Mouse (Mus musculus) embryonic facial prominence, embryonic 11.5 days (tissue): ENCODE measurements around the gene Rhox9. TPM values are rescaled to one million over a fixed set of nuclear protein-coding genes. Genes with fewer than 3 reads are reported as not detected.
"Not testable (repeated sequence)": the region's sequence is repeated elsewhere in the genome, so short reads cannot be mapped to it uniquely, and the experiment has no call there.

Experiments used
- ATAC-seq: fragments of 200-750 bp; cut with Nextera tagmentation; replicated peaks from 2 replicates; pipeline ENCODE4 v1.8.0; 2017; ENCODE audit warnings: low read depth; ENCODE audit not compliant: insufficient number of reproducible peaks, low FRiP score, low TSS enrichment
- DNase-seq: peaks from one replicate; pipeline ENCODE4 v3.0.0-alpha.2; 2015; ENCODE audit warnings: low spot score
- H3K27ac ChIP-seq: fragments of 300-500 bp; sonication (generic); replicated peaks from 2 replicates; pipeline ENCODE4 v1.5.1; 2014; ENCODE audit warnings: mild to moderate bottlenecking, low read depth, low read length, control low read depth
- H3K27me3 ChIP-seq: fragments of 300-500 bp; sonication (generic); 2 replicates; pipeline ENCODE4 v1.6.1; 2014; ENCODE audit warnings: mild to moderate bottlenecking, low read length, moderate library complexity, mixed read lengths; ENCODE audit not compliant: control insufficient read depth, insufficient read depth
- H3K36me3 ChIP-seq: fragments of 300-500 bp; sonication (generic); replicated peaks from 2 replicates; pipeline ENCODE4 v1.6.1; 2014; ENCODE audit warnings: low read depth, mild to moderate bottlenecking, low read length, moderate library complexity, mixed read lengths; ENCODE audit not compliant: control insufficient read depth, insufficient read depth
- H3K4me1 ChIP-seq: fragments of 300-500 bp; sonication (generic); 2 replicates; pipeline ENCODE4 v1.6.1; 2014; ENCODE audit warnings: low read length, mixed read lengths; ENCODE audit not compliant: control insufficient read depth, insufficient read depth
- H3K4me2 ChIP-seq: fragments of 300-500 bp; sonication (generic); 2 replicates; pipeline ENCODE4 v1.6.1; 2014; ENCODE audit warnings: low read depth, mild to moderate bottlenecking, control low read depth, low read length, moderate library complexity
- H3K4me3 ChIP-seq: fragments of 300-500 bp; sonication (generic); 2 replicates; pipeline ENCODE4 v1.5.1; 2014; ENCODE audit warnings: low read depth, low read length, control low read depth
- H3K9ac ChIP-seq: fragments of 300-500 bp; sonication (generic); replicated peaks from 2 replicates; pipeline ENCODE4 v1.6.1; 2014; ENCODE audit warnings: mild to moderate bottlenecking, control low read depth, low read length
- H3K9me3 ChIP-seq: fragments of 300-500 bp; sonication (generic); replicated peaks from 2 replicates; pipeline ENCODE4 v1.6.1; 2016; ENCODE audit warnings: mild to moderate bottlenecking, low read length, inconsistent platforms, mixed read lengths; ENCODE audit not compliant: control insufficient read depth
- WGBS: fragments of 180-500 bp; shearing (Covaris S2); extraction: QIAGEN DNeasy Blood & Tissue Kit; methylation state at CpG from one replicate; pipeline ENCODE4 v1.1.7; 2014; 5-methylcytosine and 5-hydroxymethylcytosine counted together
- polyA plus RNA-seq: library from polyadenylated mRNA; unstranded; fragments of >200 nt; fragmentation: Nextera tagmentation; extraction: Ambion mirVana; gene quantifications from 2 replicates; pipeline ENCODE4 v1.2.1, GENCODE M21; 2014

Gene Rhox9
- polyA plus RNA-seq: not detected in 2 replicates

GRCm38 (mm10) chrX:37901670-37902069, at the start of gene Rhox9:
TSS of gene Rhox9 (minus strand) at chrX:37901770.
- not testable (repeated sequence) for H3K9me3 ChIP-seq, H3K4me3 ChIP-seq, H3K27me3 ChIP-seq, H3K4me1 ChIP-seq, H3K9ac ChIP-seq, ATAC-seq, H3K27ac ChIP-seq, H3K4me2 ChIP-seq, H3K36me3 ChIP-seq, DNase-seq
- WGBS: 92% methylated on average over 5 of the region's 18 CpGs

DNA sequence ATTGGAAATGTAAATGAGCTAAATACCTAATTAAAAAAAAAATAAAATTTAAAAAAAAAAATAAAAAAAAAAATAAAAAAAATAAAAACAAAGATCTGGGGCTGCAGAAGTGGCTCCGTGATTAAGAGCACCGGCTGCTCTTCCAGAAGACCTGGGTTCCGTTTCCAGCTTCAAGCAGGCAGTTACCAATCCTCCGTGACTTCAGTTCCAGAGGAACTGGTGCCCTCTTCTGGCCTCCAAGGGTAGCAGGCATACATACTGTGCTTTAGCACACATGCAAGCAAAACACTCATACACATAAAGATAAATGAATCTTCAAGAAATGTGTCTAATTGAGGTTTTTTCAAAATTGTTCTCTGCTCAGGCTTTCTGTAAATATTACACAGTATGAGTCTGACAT, 14.7 kb upstream of the Rhox9 start:
- 68% methylated on average over 4 of the region's 4 CpGs for WGBS
- Histone ChIP-seq H3K36me3 (no peaks in the 10 kb centered on the region), H3K27me3 (no peaks in the 10 kb centered on the region), H3K4me3 (no peak overlapping the region), H3K9me3 (no peaks in the 10 kb centered on the region), H3K9ac (no peak overlapping the region), H3K4me2 (no peak overlapping the region), H3K4me1 (no peaks in the 10 kb centered on the region), H3K27ac (no peak overlapping the region)
- no peak for DNase-seq
- no peak for ATAC-seq

DNA sequence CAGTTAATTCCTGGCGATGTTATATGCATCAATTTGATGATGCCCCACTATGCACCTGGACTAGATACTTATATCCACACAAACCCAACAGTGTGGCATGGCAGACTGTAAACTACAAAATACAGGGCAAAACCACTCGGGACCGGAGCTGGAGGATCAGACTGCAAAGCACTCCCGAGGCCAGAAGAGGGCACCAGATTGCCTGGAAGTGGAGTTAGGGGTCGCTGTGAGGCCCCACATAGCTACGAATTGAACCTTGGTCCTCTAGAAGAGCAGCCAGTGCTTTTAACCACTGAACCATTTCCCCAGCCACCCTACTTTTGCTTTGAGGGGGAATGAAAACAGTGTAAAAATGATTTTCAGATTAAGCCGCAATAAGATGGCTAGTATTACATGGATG, 7.0 kb upstream of the Rhox9 start:
- no peak overlapping the region for H3K4me2 ChIP-seq
- 53% methylated on average over 7 of the region's 7 CpGs for WGBS
- H3K4me1 ChIP-seq: no peaks in the 10 kb centered on the region
- ATAC-seq (no peak), DNase-seq (peak; percentile 8)
- no peak overlapping the region for H3K27ac ChIP-seq
- H3K27me3 ChIP-seq: no peaks in the 10 kb centered on the region
- no peaks in the 10 kb centered on the region for H3K9me3 ChIP-seq
- H3K4me3 ChIP-seq: no peak overlapping the region
- no peak overlapping the region for H3K9ac ChIP-seq
- H3K36me3 ChIP-seq: no peaks in the 10 kb centered on the region

GRCm38 (mm10) chrX:37903727-37904126, 2.2 kb upstream of the Rhox9 start:
- WGBS: 69% methylated on average over 5 of the region's 5 CpGs
- ATAC-seq (no peak), DNase-seq (peak; percentile 1)
- no peaks in the 10 kb centered on the region for H3K27me3 ChIP-seq
- no peak overlapping the region for H3K9ac ChIP-seq
- H3K4me1 ChIP-seq: no peaks in the 10 kb centered on the region
- no peak overlapping the region for H3K27ac ChIP-seq
- H3K36me3 ChIP-seq: no peaks in the 10 kb centered on the region
- H3K4me3 ChIP-seq: no peak overlapping the region
- no peaks in the 10 kb centered on the region for H3K9me3 ChIP-seq
- H3K4me2 ChIP-seq: no peak overlapping the region

DNA sequence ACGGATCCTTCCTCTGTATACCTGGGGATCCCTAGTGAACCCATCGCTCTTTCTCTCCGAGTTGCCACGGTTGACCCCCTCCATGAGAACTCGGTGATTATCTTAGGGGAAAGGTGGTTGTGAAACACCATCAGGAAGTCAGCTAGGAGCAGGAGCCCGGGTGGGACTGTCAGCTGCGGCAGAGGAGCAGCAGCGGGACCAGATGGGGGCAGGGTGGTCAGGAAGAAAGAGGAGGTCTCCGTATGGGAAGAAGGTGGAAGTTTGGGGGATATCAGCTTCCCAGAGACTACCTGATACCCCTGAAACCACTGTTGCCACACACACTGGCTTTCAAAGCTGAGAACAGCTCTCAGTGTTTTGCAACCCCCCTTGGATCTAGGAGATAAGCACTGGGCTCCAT, 4.4 kb downstream of the Rhox9 start, which contains the start of gene Rhox7b:
TSS of gene Rhox7b (minus strand) at position 101 of the 400 bp plus-strand sequence.
- not testable (repeated sequence) for H3K27ac ChIP-seq, ATAC-seq, H3K4me1 ChIP-seq, DNase-seq, H3K9ac ChIP-seq, H3K27me3 ChIP-seq, H3K9me3 ChIP-seq, H3K4me2 ChIP-seq, H3K4me3 ChIP-seq, H3K36me3 ChIP-seq
- 65% methylated on average over 6 of the region's 9 CpGs for WGBS

GRCm38 (mm10) chrX:37878844-37879243, 22.7 kb downstream of the Rhox9 start, which contains the start of gene Rhox8:
TSS of gene Rhox8 (minus strand) at chrX:37878944.
- H3K27ac ChIP-seq: no peak within 1 kb of the TSS
- H3K9ac ChIP-seq: no peak within 1 kb of the TSS
- DNase-seq (no peak), ATAC-seq (no peak)
- WGBS: 82% methylated on average over 4 of the region's 4 CpGs
- no peaks in the 10 kb centered on the region for H3K4me1 ChIP-seq
- H3K4me2 ChIP-seq: no peak within 1 kb of the TSS
- no peaks in the 10 kb centered on the region for H3K36me3 ChIP-seq
- H3K9me3 ChIP-seq: no peaks in the 10 kb centered on the region
- no peaks in the 10 kb centered on the region for H3K27me3 ChIP-seq
- H3K4me3 ChIP-seq: no peak within 1 kb of the TSS

- Histone ChIP-seq H3K4me2 (no peak overlapping the region), H3K36me3 (no peaks in the 10 kb centered on the region), H3K9me3 (no peaks in the 10 kb centered on the region), H3K27ac (no peak overlapping the region), H3K9ac (no peak overlapping the region), H3K4me3 (no peak overlapping the region), H3K4me1 (no peaks in the 10 kb centered on the region), H3K27me3 (no peaks in the 10 kb centered on the region)
- ATAC-seq (no peak), DNase-seq (no peak)
- WGBS: 96% methylated on average over 2 of the region's 2 CpGs
Measured at GRCm38 (mm10) chrX:37871641-37872040, 29.9 kb downstream of the Rhox9 start.
